Mouse (Mus musculus): Measurements from ENCODE around the gene Dscaml1.

DNA sequence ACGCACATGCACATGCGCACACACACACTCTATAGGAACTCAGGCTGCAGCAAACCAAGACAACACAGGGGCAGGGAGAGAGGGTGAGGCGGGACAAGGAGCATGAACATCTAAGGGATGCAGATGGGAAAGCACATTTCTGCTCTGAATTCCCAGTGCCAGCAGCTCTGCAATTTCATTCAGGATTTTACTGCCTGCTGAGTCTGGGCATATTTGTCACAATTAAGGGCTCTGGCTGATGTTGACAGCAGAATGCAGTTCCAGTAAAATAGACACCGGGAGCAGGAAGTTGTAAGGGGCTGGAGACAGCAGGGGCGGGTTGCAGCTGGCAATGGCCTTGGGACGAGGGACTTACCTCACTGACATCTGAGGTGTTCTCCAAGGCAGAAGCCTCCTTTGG lies 367.3 kb downstream of the Dscaml1 start:
- TF ChIP-seq CTCF (IDR thresholded peaks at IDR 0.05; ENCODE audit: control insufficient read depth, insufficient read depth, low read length) (no peak), POLR2A (IDR thresholded peaks at IDR 0.05; ENCODE audit: borderline replicate concordance, control insufficient read depth, low read depth, low read length) (no peak)
